Mouse (Mus musculus) cerebellum, adult 2 months (tissue): ENCODE measurements around the gene Ppih.

Experiments
- CTCF ChIP-seq: fragments of 200-500 bp; IDR thresholded peaks from 2 replicates; pipeline ENCODE4 v1.5.1; 2011; ENCODE audit warnings: low read depth, mild to moderate bottlenecking, control low read depth, low read length, moderate library complexity, borderline replicate concordance; ENCODE audit not compliant: insufficient read depth
- POLR2A ChIP-seq: fragments of 200-500 bp; IDR thresholded peaks from 2 replicates; pipeline ENCODE4 v1.6.1; 2011; ENCODE audit warnings: low read length, control low read depth, borderline replicate concordance; ENCODE audit not compliant: insufficient read depth

GRCm38 (mm10) chr4:119338861-119339361 lies 18.6 kb upstream of the Ppih start:
- TF ChIP-seq POLR2A: no peak
- TF ChIP-seq CTCF: peak; percentile 58
